Mouse (Mus musculus) embryonic fibroblast, embryonic 13.5 days (primary cell): ENCODE measurements around the gene Sox1.

Source experiments
- CTCF ChIP-seq: IDR thresholded peaks from 2 replicates; pipeline ENCODE4 v1.5.1; 2011; ENCODE audit warnings: mild to moderate bottlenecking, control low read depth, low read length, moderate library complexity, borderline replicate concordance; ENCODE audit not compliant: insufficient read depth
- POLR2A ChIP-seq: IDR thresholded peaks from 2 replicates; pipeline ENCODE4 v1.6.1; 2011; ENCODE audit warnings: low read depth, mild to moderate bottlenecking, control low read depth, low read length, moderate library complexity

GRCm38 (mm10) chr8:12434771-12435170 is 39.7 kb downstream of the Sox1 start:
- TF ChIP-seq POLR2A (no peak), CTCF (no peak)
